In genomic region chr11:47988333-47988696, GRCm38 (mm10) we compare ENCODE assay signal across 8 mouse cellular contexts. TPM values are rescaled to one million over a fixed set of nuclear protein-coding genes. Genes with fewer than 3 reads are reported as not detected.
DNase-seq lines count a peak whose midpoint lies in the region; ATAC-seq lines count a peak whose summit lies in the region.

No protein-coding gene starts in this region.

- H3K4me1 ChIP-seq in neural tube, embryonic 11.5 days (ENCODE audit: control insufficient read depth, insufficient read depth, low read length) = no peaks in the 10 kb centered on the region
- peaks cover 9% of the 10 kb centered on the region; the same call in 1 of the 2 replicates for H3K4me1 ChIP-seq in hindbrain, embryonic 12.5 days
- peaks cover 14% of the 10 kb centered on the region for H3K4me1 ChIP-seq in midbrain, embryonic 10.5 days

- no peaks in the 10 kb centered on the region for H3K9me3 ChIP-seq in neural tube, embryonic 11.5 days (ENCODE audit: control insufficient read depth, low read length)
- H3K9me3 ChIP-seq in hindbrain, embryonic 12.5 days (replicated peaks) = no peaks in the 10 kb centered on the region
- H3K9me3 ChIP-seq in midbrain, embryonic 10.5 days (replicated peaks) = no peaks in the 10 kb centered on the region

- no peaks in the 10 kb centered on the region for H3K36me3 ChIP-seq in neural tube, embryonic 11.5 days (ENCODE audit: control insufficient read depth, insufficient read depth, low read length)
- no peaks in the 10 kb centered on the region for H3K36me3 ChIP-seq in hindbrain, embryonic 12.5 days
- no peaks in the 10 kb centered on the region for H3K36me3 ChIP-seq in midbrain, embryonic 10.5 days

- DNase-seq in adrenal gland, postnatal 25 days = peak; percentile 16
- no peak for DNase-seq in adrenal gland, adult 2 months
- no peak for DNase-seq in neural tube, embryonic 11.5 days (ENCODE audit: low spot score)
- DNase-seq in neural tube, embryonic 10.5 days (ENCODE audit: extremely low spot score, low spot score) = no peak
- DNase-seq in midbrain, embryonic 10.5 days (ENCODE audit: low spot score) = no peak
- no peak for DNase-seq in Muller cell, postnatal 12 days (ENCODE audit: inconsistent ontology term)
- DNase-seq in cerebellum, adult 11 months = no peak

- peaks cover 8% of the 10 kb centered on the region; the same call in 1 of the 2 replicates for H3K27me3 ChIP-seq in neural tube, embryonic 11.5 days (ENCODE audit: control insufficient read depth, insufficient read depth, low read length)
- peaks cover 30% of the 10 kb centered on the region for H3K27me3 ChIP-seq in hindbrain, embryonic 12.5 days
- peaks cover 36% of the 10 kb centered on the region for H3K27me3 ChIP-seq in midbrain, embryonic 10.5 days (ENCODE audit: low read depth, poor library complexity, severe bottlenecking)

- peak overlapping the region; percentile 75 for H3K9ac ChIP-seq in neural tube, embryonic 11.5 days (ENCODE audit: low read length)
- H3K9ac ChIP-seq in hindbrain, embryonic 12.5 days = peak overlapping the region; percentile 76

- peak overlapping the region; percentile 93 for H3K4me2 ChIP-seq in neural tube, embryonic 11.5 days (ENCODE audit: low read depth)
- H3K4me2 ChIP-seq in hindbrain, embryonic 12.5 days (replicated peaks) = peak overlapping the region; percentile 93

- H3K27ac ChIP-seq in neural tube, embryonic 11.5 days (ENCODE audit: low read depth, low read length) = no peak overlapping the region
- H3K27ac ChIP-seq in hindbrain, embryonic 12.5 days = peak overlapping the region; percentile 79
- peak overlapping the region; percentile 89 for H3K27ac ChIP-seq in midbrain, embryonic 10.5 days (replicated peaks)

- peak; percentile 81 for ATAC-seq in neural tube, embryonic 11.5 days (ENCODE audit: insufficient read depth, low FRiP score, low TSS enrichment)
- ATAC-seq in hindbrain, embryonic 12.5 days (ENCODE audit: low FRiP score) = peak; percentile 86

- WGBS in neural tube, embryonic 11.5 days = 1% methylated on average over 30 of the region's 31 CpGs
- WGBS in hindbrain, embryonic 12.5 days = under 1% methylated on average over 30 of the region's 31 CpGs
- WGBS in midbrain, embryonic 10.5 days = 1% methylated on average over 31 of the region's 31 CpGs

- H3K4me3 ChIP-seq in neural tube, embryonic 11.5 days (ENCODE audit: low read depth, low read length) = peak overlapping the region; percentile 68
- peak overlapping the region; percentile 72 for H3K4me3 ChIP-seq in hindbrain, embryonic 12.5 days
- H3K4me3 ChIP-seq in midbrain, embryonic 10.5 days = peak overlapping the region; percentile 81

RNA-seq across cellular contexts. Expression of gene Sgcd, which starts 0.5 kb away (rescaled TPM):
- total RNA-seq in adrenal gland, postnatal 25 days (2021) = 6.6 and 8.7 TPM in 2 replicates
- total RNA-seq in adrenal gland, adult 2 months (2021) = 10 to 100 TPM; 10.1 to 21.0 TPM
- 0.89 and 0.93 TPM in 2 replicates for polyA plus RNA-seq in adrenal gland, adult 2 months (2012; rRNA removed)
- 1.5 and 2.3 TPM in 2 replicates for polyA plus RNA-seq in neural tube, embryonic 11.5 days (2014; fragmentation: Nextera tagmentation; extraction: Ambion mirVana)
- polyA plus RNA-seq in hindbrain, embryonic 12.5 days (2016; fragmentation: Nextera tagmentation; extraction: Ambion mirVana) = 6.9 and 7.2 TPM in 2 replicates
- polyA plus RNA-seq in midbrain, embryonic 10.5 days (2016; fragmentation: Nextera tagmentation; extraction: Ambion mirVana) = 1.6 and 1.8 TPM in 2 replicates
